Mouse (Mus musculus): ENCODE results near the gene Tff1. TPM values are rescaled to one million over a fixed set of nuclear protein-coding genes. Genes with fewer than 3 reads are reported as not detected.

Tff1 gene
- polyA plus RNA-seq (2012), result not detected in 2 replicates

DNA sequence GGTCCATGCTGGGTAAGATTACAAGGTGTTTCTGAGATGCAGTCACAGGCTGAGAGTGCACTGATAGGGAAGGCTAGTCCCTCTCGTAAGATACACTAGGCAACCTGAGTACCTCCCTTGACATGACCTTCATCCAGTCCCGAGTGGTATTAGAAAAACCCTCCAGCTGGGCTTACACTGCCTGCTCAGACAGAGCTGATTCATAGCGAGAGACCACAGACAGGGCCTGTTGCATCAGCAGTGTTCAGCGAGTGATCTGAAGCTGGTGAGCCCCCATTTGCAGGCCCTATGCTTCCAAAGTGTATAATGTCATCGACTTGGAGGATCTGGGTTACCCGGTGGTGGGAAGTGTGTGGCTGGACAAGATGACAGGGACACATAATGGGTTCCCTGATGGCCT, at the start of gene Tff1:
Gene Tff1, minus strand, starts transcription at position 151 of the 400 bp plus-strand sequence.
- TF ChIP-seq GATA1 (IDR thresholded peaks at IDR 0.05; ENCODE audit: low read length), result no peak

DNA sequence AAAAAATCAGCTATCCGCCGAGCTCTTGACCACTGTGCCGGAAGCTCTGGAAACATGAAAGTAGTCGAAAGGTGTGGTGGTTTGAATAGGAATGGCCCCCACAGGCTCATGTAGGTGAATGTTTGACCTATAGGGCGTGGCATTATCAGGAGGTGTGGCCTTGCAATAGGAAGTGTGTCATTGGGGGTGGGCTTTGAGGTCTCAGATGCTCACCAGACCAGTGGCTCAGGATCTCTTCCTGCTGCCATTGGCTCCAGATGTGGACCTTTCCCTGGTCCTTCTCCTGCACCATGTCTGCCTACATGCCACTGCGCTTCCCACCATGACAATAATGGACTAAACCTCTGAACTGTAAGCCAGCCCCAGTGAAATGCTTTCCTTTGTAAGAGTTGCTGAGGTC, 46.8 kb upstream of the Tff1 start:
- TF ChIP-seq GATA1 (IDR thresholded peaks at IDR 0.05; ENCODE audit: low read length), result no peak

DNA sequence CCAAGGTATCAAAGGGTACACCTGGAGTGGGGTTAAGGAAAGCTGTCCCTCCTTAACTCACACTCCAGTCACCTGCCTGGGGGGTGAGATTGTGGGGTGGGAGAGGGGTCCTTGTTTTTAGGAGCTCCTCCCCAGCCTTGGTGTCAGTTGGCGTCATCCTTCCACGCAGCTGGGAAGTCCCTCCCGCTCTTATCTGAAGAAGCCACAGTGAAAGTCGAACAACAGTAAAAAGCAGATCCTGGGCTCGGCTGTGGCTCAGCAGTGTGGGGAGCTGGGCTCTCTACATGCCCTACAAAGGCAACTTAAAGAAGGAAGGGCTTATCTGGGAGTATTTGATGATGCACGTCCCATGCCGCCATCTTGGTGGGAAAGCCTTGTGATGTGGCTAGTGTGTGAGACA, 45.2 kb upstream of the Tff1 start:
- TF ChIP-seq GATA1 (IDR thresholded peaks at IDR 0.05; ENCODE audit: low read length), result no peak

DNA sequence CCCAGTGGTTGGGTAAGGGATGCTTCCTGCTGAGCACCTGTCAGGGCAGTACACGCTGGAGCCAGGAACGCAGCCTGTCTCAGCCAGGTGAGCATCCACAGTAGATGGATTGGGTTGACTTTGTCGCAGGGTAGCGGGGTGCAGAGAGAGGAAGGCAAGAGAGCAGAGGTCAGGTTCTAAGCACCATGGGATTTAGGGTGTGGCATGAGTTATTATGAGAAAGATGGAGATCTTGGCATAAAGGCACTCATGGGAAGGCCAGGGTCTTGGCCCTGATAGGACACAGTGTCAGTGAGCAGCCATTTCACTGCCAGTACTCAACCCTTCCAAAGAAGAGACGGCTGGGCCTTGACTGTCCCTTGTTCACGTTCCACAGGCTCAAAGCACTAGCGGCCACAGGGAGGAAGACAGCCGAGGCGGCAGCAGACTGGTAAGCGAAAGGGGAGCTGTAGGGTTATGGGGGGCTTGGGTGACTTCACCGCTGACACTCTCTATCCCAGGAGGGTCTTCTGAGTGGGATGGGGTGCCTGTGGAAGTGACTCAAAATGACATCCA, 44.4 kb upstream of the Tff1 start:
- no peak for TF ChIP-seq GATA1 (IDR thresholded peaks at IDR 0.05; ENCODE audit: low read length)

DNA sequence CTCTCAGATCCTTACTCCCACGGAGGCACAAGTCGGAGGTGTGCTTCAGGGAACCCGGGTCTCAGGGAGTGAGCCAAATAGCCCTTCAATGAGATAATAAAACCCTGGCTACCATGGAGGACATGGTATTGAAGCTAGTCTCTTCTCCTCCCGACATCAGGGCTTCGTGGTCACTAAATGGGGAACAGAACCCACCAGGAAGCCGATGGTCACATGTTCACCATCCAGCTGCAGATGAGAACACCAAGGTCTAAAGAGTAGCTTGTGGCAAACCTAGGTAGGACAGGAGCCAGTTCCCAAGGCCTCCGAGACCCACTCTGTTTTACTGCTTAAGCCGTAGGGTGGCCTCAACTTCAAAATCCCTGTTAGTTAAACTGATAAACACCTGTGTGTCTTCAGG, 43.6 kb upstream of the Tff1 start:
- no peak for TF ChIP-seq GATA1 (IDR thresholded peaks at IDR 0.05; ENCODE audit: low read length)

DNA sequence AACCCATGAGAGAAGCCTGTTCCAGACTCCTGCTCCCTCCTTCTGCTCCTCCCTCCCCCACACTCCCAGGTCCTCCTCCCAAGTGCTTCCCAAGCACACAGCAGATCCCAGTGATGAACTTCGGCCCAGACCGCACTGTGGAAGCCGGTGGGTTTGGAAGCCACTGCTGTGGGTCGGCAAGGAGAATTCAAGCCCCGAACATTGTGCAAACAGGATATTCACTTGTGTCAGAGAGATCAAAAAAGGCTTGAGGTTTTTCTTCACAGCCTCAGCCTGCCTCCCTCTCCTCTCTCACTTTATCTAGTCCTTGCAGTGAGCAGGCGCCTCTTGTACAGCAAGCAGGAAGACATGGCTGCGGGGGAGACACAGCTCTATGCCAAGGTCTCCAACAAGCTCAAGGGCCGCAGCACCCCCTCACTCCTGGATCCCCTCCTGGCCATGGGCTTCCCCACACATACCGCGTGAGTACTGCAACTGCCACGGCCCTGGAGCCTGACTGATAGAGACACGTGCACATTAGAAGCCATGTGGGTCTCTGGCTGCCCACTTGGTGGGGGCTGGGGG, 42.8 kb upstream of the Tff1 start, which contains the start of gene Ubash3a:
Gene Ubash3a, plus strand, starts transcription at position 103 of the 564 bp plus-strand sequence.
- TF ChIP-seq GATA1 (IDR thresholded peaks at IDR 0.05; ENCODE audit: low read length), result no peak

DNA sequence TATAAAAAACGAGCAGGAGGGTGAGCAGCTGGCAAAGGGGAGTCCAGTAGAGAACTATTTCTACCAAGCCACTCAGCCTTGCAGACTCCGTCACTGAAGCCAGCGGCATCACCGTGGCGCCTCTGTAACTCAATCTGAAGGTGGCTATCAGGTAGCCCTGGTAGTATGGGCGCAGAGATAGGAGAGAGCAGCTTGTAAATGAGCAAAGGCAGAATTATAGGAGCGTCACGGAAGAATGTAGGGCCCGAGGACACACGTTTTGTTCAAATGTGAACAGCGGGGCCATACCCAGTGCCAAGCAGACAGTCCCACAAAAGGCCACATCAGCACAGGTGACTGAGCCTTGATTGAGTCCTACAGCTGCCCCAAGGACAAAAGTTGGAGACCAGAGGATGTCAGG, 33.8 kb upstream of the Tff1 start, which contains the start of gene Tmprss3:
Gene Tmprss3, minus strand, starts transcription at position 101 of the 400 bp plus-strand sequence.
- no peak for TF ChIP-seq GATA1 (IDR thresholded peaks at IDR 0.05; ENCODE audit: low read length)

DNA sequence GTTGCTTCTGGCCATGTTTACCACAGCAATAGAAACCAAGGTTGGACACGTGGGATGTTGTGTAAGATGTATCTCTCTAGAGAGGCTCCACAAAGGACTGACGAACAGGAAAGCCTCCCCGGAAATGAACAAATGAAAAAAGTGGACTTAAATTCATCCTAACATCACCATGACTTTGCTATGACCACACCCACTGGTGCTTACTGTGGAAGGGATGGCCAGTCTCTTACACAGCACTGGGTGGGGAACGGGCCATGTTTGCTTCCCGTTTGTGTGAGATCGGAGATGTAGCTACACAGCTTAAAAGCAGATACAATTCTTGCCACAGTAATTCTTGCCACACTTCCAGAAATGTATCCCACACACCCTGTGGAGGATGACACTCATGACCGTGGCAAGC, 31.2 kb upstream of the Tff1 start:
- no peak for TF ChIP-seq GATA1 (IDR thresholded peaks at IDR 0.05; ENCODE audit: low read length)

DNA sequence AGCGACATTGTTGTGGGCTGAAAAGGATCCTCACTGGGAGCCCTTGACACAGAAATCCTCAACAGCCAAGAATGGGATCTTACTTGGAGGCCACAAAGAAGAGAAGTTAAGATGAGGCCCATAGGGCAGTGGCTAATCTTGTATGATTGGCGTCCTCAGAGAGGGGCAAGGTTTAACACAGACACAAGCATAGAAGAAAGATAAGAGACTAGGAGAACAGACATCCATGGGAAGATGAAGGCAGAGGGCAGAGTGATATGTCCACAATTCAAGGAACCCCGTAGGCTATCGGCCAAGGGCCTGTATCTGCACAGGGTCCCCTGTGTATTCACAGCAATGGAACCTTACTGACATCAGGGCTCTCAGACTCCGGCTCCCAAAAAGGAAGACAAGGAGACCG, 30.1 kb upstream of the Tff1 start:
- TF ChIP-seq GATA1 (IDR thresholded peaks at IDR 0.05; ENCODE audit: low read length), result no peak

DNA sequence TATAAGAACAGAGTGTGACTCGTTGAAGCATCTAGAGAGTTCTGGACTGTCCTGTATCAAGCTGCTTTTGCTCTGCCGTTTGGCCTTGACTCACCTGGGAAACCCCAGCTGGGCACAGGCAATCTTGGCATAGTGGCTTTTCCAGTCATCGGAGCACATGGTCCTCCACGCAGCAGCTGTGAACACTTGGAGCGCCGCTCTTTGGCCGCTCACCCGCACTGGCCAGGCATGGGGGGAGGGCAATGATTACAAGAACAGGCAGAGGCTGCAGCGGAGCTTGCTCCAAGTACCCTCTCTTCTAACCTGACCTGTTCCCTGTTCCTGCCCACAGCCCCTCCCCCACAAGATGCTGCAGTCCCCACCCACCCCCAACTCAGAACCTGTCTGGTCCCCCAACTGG, 28.3 kb upstream of the Tff1 start:
- no peak for TF ChIP-seq GATA1 (IDR thresholded peaks at IDR 0.05; ENCODE audit: low read length)

DNA sequence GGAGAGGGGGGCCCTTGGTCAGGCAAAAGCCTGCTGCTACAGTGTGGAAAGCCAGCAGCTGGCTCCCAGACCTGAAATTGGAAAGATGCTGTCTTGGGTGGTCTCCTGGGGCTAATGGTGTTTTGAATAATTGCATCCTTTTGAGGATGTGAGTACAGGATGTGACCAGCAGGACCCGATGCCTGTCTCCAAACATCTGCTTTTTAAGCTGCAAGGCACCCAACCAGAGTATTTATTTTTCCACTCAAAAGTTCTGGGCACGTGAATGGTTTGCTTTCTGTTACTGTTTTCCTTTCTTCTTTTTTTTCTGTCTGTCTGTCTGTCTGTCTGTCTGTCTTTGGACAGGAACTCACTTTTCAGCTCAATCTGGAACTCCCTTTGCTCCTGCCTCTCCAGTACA, 27.6 kb upstream of the Tff1 start:
- TF ChIP-seq GATA1 (IDR thresholded peaks at IDR 0.05; ENCODE audit: low read length), result no peak

DNA sequence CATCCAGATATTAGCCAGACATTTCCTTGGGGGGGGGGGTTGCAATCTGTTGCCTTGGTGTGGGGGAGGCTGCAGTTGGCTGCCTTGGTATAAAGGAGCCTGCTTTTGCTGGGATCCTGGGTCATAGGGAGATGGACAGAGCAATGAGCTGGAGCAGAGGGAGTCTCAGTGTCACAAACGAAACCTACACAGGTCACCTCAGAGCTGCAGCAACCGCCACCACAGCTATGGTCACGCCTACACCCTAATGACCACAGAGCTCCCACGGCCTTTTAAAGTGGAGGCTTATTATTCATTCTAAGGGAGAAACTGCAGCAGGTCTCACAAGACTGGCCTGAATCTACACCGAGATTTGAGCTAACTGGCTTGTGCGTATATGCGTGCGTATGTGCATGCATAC, 26.7 kb upstream of the Tff1 start:
- no peak for TF ChIP-seq GATA1 (IDR thresholded peaks at IDR 0.05; ENCODE audit: low read length)

DNA sequence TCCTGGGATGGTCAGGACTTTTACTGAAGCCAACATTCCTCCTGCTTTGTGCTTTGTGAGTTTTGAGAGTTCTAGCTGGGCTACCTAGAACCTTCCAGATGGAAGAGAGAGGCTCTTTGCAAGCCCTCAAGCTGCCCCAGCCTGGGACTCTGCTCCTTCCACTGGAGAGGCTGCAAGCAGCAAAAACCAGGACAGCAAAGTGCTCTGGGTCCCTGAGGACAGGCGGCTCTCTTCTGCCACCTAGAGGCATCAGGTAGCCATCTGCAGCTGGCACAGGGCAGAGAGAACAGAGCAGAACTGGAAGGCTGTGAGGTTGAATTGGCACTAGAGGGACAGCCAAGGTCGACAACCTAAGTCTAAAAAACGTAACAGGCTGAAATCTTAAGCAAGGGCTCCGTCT, 22.3 kb upstream of the Tff1 start:
- no peak for TF ChIP-seq GATA1 (IDR thresholded peaks at IDR 0.05; ENCODE audit: low read length)

DNA sequence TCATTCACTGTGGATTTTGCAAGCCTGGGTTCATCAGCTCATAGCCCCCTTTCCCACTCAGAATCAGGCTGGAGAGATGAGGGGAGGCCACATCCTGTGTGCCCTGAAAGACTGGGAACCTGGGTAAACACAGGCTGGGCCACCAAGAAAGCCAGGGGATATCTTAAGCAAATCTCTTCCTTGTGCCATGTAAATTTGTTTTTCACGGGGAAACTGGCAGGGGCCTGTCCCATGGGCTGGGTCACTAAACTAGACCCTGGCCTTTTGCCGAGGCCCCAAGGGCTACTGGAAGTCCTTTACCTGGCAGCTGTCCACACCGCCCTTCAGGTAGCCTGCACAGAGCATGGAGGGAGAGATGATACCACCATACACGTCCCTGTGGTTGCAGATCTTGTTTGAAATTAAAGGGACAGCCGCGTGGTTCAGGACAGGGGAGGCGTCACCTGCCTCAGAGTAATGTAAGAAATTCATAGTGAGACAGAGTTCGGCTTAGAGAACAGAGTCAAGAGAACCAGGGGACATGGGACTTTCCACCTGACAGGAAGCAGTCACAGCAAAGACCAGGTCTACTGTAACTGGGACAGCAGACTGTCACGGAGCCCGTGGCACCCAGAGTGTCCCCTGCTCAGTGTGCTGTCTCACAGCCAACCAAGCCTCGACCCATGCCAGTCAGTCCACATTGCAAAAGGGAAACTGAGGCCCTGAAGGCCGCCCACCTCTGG, 19.4 kb upstream of the Tff1 start:
- no peak for TF ChIP-seq GATA1 (IDR thresholded peaks at IDR 0.05; ENCODE audit: low read length)

DNA sequence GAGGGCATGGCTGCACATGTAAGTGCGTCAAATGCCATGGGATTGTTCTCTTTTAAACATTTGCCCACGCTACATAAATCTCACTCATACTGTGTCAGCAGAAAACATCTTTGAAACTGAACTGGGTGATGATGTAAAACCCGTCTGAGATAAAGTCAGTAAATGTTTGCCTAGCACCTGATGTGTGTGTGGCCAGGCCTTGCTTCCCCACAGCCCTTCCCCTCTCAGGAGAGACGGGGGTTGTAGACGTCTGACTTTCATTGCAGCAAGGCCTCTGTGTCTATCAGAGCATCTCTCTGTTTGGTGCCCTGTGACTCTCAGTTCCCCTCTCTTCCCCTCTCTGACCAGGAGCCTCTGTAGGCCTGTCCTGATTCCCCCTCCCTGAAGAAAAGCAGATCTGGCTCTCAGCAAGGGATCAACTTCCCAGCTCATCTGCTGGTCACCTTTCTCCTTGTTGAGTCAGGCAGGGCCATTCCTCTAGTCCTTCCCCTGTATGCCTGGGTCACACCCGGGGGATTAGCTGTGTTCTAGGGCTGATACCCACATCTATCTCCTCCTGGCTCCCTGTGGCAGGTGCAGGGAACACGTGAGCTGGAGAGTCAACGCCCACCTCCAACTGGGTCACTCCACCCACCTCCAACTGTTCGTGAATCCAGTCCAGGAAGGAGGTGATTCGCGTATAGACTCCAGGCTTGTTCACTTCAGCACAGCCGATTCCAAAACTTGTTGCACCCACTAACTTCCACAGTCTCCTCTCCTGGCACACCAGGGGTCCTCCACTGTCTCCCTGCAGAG, 18.3 kb upstream of the Tff1 start:
- TF ChIP-seq GATA1 (IDR thresholded peaks at IDR 0.05; ENCODE audit: low read length), result no peak

DNA sequence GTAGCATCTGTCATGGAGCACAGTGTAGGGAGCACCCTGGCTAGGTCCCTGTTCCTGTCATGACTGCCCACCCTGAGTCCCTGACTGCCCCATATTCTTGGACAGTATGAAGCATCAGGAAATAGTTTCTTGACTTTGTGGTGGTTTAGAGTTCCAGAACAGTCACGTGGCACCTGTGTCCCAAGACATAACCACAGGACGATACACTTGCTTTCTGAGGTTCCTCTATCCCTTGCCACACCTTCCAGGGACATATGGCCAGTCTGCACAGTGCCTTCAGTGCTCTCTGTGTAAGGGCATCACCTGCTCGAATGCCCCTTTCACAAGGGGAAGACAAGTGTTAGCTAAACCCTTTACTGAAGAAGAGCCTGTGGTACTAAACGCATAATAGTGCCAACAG, 16.4 kb upstream of the Tff1 start:
- TF ChIP-seq GATA1 (IDR thresholded peaks at IDR 0.05; ENCODE audit: low read length), result no peak

All from G1E-ER4 (cell line).